Mouse (Mus musculus) c-Kit-positive CD71-positive TER-119-positive erythroid progenitor cells, embryonic 14.5 days (primary cell): ENCODE results near the gene Tnc.

Experiments
- DNase-seq: peaks from one replicate; pipeline ENCODE4 v3.0.0-alpha.2; 2013; ENCODE audit warnings: low spot score

Tnc gene

DNA sequence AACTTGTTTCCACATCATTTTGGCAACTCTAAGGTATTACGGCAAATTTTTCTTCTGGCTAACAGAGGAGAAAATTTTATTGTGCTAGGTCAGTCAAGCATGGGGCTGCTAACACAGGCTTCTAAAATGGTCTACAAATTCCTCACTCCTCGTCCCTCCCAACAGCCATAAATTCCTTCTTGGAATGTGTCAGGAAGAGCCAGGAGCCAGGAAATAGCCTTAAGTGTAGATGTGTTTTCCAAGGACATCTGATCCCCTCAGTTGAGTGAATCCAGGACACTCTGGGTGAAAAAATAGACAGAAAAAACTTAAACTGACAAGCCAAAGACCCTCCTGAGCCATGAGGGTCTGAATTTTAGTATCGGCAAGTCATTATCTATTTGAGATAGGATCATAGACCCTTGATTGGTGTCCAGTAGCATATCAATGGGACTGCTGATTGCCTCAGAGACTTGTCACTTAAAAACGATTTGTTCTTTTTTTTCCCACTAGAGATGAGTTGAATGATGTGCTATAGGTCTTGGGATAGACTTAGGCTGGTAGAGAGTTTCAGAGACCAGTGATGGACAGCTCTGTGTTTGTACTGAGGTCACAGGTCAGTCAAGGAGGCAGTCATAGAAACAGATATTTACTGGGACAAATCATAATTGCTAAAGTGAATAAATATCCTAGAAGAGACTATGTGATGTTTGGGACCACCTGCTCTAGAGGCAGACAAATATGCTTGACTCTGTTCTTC is 22.6 kb downstream of the Tnc start:
- no peak for DNase-seq

DNA sequence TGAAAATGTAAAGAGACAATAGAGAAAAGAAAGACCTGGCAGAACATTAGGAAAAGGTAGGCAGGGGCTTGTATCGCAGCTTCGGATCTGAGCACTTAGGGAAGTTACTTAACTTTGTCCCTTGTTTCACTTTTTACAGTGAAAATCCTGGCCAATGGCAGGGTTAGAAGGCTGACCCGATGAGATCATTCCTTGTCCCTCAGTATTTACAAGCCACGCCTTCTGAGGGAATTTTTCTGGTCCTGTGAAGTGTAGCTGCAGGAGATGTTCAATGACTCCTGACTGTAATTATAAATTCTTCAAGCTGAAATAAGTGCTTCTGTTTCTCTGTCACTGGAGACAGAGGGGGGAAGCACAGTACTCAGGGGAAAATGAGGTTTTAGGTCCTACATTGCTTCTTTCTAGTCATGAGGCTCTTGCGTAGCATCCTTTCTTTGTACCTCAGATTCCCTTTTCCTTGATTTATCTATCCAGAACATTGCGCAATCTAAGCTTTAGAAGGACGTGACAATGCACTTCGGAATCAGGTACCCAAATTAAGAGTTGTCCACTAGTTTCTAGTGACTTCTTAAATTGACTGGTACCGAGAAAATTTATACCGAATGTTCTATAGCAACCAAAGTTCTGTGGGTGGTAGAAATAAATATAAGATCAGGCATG is 25.8 kb downstream of the Tnc start:
- no peak for DNase-seq

DNA sequence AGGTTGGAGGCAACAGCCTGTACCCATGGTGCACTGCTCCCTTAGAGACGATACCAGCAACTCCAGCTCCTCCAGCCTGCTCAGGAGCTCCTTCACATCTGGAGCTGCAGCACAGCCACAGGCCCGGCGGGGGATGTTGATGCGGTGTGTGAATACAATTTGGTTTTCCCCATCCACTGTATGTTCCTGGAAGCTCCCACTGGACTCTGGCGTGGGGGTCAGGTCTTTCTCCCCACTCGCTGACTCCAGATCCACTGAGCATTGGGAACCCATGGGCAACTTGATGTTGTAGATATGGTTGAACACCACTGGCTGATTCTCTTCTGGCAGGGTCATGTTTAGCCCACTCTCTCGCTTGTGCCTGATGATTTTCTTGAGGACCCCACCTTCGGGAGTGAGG is 26.7 kb downstream of the Tnc start:
- DNase-seq, result no peak

DNA sequence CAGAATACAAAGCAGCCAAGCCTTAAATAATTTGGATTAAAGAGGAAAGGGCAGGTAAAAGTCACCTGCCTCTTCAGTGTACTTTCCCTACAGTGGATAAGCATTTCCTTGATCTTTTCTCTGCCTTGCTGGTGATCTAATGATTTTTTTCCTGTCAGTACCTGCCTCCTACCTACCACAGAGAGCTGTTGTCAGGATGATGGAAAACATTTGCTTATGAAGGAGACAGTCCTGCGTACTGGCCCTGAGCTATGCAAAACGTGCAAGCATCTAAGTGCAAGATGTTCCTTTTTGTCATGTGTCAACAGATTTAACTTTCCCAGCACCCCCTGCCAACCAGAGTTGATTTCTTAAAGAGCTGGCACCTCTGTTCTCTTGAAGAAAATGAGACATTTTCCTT is 35.5 kb downstream of the Tnc start:
- DNase-seq, result no peak

DNA sequence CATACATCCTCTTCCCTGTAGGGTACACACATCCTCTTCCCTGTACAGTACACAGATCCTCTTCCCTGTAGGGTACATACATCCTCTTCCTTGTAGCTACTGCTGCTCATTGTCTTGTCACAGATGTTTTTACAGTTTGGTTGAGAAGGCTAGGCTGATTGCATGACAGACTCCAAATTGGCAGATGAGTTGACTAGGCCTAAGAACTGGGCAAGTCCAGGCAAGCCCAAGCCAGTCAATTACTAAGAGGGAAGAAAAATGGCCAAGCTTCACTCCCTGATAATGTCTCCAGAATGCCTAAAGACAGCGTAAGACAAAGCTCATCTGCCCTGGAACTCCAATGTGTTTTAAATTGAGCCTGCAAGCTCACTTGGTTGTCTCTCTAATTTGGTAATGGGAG is 36.9 kb downstream of the Tnc start:
- DNase-seq, result no peak

DNA sequence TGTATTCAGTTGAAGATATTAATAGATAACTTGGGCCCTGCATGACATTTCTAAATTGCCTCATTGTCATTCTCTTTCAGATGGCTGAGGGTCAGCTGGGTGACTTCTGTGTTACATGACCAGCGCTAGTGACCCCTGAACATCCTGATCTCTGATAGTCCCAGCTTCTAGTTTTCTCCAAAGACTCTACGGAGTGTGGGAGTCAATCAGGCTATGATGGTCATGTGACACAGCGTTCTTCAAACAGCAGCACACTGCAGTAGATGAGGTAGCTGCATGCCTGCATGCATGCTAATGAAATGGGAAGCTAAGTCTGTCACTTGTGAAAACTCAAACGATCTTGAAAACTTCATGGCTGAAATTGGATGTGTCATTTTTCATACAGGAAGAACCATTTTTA is 41.6 kb downstream of the Tnc start:
- no peak for DNase-seq

DNA sequence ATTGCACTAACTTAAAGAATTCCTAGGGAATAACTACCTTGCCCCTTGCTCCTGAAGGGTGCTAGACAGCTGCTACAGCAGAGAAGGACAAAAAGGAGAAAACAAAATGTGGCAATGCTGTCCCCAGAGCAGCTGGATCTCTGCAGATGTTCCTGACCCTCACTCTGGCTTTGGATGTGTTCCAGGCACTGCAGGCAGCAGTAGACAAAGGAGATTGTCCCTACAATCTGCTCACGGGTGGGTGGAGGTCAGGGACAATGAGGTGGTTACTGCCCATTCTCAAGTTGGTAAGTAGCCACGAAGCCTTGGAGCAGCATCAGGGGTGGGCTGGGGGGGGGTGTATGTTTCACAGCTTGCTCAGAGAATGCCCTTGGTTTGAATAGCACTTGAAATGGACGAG is 43.1 kb downstream of the Tnc start:
- DNase-seq, result no peak

DNA sequence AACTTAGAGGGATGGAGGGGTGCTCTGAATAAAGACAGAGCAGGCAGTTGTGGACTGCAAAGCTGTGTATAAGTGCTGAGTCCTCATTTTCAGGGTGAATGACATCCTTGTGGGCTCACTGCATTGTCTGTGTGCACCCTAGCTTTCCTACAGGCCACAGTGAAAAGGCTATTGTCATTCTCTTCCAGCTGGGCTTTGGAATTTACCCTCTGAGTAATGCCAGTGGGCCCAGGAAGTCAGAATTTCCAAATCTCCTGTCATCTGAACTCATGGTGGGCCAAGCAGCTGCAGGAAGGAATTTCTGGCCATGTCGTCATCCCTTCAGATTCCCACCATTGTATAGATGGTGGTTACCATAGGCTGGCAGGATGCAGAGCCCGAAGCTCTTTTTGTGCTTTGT is 44.6 kb downstream of the Tnc start:
- DNase-seq, result no peak

DNA sequence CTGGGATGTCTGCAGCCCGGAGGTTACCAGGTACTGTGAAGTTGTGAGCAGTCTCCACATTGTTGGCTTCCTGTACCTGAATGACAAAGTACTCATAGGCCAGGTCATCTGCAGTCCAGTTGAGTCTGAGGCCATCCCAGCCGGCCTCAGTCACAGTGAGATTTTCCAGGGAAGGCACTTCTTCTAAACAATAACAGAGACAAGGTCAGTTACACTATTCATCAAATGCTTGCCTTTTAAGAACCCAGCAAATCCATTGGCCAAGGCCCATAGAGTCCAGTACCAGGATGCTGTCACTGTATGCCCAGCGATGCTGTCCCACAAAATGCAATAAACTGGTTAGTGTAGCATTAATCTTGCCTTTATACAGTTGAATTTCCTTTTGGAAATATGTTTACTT is 46.0 kb downstream of the Tnc start:
- DNase-seq, result no peak

DNA sequence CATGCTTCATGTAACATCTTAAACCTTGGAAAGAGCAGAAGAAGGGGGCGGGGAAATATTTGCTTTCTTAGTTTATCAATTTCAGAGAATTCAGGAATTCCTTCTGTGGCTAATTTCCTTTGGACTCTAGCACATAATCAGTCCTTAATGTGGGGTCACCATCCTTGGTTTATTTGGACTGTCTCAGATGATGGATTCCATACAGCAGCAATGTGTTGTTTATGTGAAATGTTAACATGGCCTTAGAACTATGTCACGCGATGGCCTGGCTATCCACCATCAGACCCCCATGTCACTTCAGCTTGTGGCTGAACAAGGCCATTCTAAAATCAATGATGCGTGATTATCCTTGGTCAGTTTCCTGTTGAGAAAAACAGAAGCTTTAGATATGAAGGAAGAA is 46.5 kb downstream of the Tnc start:
- no peak for DNase-seq

DNA sequence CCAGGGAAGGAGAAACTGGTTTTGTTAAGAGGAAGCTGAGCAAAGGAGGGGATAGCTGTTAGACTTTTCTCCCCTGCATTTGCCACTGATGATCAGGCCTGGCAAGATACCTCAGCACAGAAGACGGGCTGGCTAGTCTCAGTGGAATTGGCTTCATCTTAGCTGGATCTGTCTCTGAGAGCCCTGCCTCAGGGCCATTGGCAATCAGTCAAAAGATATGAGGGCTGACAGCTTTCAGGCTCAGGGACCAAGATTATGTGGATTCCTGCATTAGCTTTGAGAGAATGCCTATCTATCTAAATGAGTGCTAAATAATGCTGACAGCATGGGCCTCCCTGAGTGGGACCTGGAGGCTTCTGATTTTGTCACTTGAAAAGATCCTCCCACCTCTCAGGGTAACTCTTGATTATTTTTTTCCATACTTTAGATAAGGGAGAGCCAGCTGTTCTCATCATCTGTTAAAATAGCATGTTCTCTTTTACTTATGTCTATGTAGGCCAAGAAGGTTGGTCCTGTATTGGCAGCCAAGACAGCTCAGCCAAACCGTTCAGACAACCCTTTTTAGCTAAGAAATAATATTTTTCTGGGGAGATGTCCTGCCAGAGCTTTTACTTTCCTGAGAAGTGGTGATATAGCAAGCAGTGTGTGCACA is 53.2 kb downstream of the Tnc start:
- no peak for DNase-seq

DNA sequence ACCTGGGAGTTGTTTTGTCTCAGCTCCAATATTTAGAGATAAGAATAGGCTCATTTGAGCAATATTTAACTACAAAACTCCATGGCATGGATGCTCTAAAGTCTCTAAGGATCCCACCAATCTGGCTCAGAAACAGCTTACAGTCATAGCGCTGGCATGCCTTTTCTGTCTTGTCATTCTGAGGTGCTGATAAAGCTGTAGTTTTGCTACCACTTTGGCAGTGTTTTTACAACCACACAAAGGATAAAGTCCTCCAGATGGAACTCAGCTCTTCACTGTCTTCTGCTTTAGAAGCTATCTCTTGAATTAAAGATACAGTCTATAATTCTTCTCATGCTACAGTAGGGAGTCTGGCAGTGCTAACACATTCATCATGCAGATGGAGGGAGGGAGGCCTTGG is 56.6 kb downstream of the Tnc start:
- DNase-seq, result no peak

DNA sequence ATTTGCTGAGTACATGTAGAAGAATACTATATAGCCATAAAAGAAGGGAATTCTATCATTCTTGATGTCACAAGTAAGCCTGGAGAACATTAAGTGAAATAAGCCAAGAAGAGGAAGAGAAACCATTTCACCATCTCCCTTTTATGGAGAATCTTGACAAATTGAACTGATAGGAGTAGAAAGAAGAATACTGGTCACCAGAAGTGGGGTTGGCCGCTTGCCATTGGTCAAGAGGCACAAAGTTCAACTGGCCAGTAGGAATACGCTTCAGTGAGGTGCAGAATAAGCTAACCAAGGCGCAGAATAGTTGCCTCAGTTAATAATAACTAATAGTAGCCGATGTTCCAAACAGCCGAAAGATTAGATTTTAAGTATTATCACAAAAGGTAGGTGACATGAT is 58.7 kb downstream of the Tnc start:
- DNase-seq, result no peak

DNA sequence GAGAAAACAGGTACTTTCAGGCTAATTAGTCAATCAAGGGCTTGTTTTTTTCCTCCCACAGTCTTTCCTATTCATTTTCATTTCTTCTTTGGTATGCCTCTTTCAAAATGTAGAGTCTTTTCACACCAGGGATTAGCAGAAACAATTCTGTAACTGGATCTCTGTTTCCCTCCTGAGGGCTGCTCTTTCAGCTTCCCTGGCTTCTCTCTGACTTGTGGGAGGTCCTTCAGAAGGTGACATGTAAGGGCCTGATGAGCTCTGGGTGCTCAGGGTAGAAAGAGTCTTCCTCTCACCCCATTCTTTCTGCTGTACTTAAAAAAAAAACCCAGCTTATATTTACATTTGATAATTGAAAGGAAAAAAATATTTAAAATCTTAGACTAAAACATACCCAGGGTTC is 60.2 kb downstream of the Tnc start:
- DNase-seq, result no peak

DNA sequence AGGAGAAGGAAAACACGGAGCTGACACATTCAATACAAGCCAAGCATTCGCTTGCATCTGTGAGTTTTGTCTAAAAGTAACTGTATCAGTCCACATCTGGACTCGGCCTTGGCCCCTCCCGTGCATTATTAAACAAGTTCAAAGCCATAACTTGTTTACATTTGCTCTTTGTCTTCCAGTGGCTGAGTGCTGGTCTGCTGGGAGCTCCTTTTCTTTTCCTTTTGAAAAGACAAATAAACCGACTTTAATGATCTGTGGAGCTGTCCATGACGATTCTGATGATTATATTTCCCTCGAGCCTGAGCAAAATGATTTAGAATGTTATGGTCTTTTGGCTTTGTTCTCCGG is 63.7 kb downstream of the Tnc start:
- no peak for DNase-seq

DNA sequence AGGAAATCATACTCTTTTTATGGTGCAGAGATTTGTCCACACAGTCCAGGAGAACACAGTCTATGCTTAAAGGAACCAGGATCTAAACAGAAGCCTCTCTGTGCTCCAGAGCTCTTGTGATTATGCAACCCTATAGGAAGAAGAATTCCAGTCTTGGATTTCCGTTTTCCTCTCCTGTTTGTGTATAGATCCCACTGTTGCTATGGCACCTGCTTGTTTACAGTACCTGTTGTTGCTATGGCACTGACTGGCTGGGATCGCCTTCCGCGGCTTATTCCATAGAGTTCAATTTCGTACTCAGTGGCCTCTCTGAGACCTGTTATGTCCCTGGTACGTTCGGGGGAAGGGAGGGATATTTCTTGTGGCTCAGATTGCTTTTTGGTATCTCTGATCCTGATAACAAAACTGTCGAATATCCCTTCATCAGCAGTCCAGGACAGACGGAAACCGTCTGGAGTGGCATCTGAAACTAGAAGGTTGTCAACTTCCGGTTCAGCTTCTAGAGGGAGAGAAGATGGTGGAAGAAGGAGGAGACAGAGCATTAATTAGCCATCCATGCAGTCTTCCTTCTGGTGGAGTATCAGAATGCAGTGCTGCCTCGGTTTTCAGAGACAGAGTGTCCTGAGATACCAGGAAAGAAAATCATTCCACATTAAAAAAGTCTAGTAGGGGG is 64.3 kb downstream of the Tnc start:
- no peak for DNase-seq

DNA sequence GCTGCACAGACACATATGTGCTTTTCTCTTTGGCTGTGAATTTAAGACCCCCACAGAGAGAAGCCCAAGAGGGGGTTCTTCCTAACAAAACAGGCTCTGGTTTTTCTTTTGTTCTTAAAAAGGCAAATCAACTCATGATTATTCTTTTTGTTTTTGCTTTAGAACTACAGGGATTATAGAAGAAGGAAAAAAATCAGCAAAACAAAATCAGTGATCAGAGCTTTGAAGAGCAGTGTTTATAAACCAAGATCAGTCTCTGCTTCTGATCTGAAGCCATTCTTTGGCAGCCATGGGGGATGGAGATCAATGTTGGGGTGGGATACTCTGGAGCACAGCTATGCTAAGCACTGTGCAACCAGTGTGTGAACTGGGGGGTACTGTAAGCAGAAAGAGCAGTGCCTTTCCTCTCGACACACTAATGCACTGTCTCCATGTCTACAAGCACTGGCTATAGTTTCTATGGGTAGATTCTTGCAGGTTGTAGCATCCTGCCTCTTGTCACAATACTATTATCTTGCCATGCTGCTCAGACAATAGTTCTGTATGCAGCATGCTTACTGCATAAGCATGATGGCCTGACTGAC is 66.5 kb downstream of the Tnc start:
- DNase-seq, result no peak

DNA sequence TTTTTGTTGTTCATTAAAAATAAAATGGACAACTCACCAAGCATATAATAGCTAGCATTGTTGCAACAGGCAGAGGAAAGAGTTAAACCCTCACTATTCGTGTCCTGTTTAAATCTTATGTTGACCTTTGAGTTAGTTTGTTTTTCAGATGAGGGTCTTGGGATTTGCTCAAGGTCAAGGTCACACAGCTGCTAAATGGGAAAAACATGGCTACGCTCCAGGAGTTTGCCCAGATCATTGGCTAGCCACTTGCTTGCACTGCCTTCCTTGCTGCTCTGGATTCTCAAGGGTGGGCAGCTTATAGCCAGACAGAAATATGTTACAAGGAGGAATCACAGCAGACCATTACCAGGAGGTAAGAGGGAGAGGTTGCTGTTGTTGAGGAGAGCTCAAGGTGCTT is 67.2 kb downstream of the Tnc start:
- DNase-seq, result no peak

DNA sequence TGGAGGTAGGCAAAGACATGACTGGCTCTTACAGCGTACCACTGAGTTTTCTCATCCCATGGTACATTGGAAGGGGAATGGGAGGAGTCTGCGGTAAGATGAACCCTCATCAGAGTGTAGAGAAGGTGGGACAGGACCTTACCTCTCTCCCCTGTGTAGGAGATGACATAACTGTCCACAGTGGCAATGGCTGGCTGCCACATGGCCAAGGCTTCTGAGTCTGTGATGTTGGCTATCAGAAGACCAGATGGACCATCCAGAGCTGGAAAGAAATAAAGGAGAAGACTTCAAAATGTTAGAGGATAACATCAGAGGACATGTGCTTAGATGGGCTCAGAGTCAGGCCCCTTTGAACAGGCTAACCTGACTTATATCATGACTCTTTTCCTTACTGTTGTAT is 74.3 kb downstream of the Tnc start:
- no peak for DNase-seq

DNA sequence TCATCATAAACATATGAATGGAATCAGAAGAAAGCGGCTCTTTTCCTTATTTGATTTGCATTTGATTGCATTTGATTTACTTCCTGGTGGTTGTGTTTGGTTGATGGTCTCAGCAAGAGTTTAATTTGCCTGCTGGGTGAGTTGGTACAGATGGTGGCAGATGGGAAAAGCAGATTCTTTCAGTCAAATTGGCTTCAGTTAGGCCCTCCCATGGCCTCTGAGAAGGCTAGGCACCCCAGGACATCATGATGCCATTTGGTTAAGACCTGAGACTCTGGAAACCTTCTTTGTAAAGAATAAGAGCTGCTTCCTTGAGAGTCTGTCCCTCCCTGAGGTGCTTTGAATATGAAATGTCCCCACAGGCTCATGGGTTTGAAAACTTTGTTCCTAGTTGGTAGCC is 75.1 kb downstream of the Tnc start:
- no peak for DNase-seq

DNA sequence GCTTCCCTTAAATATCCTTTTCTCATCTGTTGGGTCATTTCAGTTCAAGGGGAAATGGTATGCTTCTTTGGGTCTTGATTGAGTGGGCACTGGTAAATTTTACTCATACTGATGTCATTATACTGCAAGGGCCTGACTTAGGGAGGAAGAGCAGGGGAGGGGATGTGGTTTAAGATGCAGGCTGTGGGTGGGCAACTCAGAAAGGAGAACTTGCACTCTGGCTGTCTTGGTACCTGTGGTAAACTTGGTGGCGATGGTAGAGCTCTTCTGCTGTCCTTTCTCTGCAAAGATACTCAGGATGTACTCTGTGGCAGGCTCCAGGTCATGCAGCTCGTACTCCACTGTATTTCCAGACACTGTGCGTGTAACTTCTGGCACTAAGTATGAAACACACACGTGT is 75.9 kb downstream of the Tnc start:
- no peak for DNase-seq

DNA sequence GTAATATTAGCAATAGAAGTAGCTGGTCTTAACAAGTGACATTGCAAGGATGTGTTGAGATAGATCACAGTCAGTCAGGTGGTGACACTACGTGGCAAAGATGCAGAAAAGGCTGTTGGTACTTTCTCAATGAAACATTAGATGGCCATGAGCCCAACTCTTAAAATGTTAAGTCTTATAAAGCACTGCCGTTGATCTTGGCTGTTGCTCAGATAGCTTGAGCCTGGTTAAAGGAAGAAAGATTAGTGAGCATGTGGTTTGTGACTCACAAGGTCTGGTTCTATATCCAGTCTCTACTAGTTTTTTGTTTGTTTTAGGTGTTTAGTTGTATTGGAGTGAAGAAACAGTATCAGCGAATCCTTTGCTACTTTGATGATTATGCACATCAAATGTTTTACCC is 76.9 kb downstream of the Tnc start:
- no peak for DNase-seq

DNA sequence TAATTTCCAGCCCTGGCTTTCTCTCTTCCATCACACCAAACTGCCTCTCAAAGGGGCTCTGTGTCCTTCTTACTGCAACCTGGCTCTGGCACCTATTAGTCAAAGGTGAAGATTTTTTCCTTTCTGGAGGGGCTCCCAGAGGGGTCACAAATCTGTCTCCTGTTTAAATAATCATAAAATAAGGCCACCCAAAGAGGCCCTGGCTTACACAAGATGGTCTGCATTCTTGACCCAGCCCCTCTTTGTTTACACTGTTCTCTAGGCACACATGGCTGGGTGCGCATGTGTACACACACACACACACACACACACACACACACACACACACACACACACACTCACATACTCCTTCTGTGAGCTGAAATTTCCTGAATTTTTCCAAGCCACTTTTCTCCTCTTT is 83.4 kb downstream of the Tnc start:
- DNase-seq, result no peak
